Mouse (Mus musculus): ENCODE data around the gene Ngrn. TPM values are rescaled to one million over a fixed set of nuclear protein-coding genes. Genes with fewer than 3 reads are reported as not detected.

Gene Ngrn
- polyA plus RNA-seq, 1 experiment from 2014 or later, result 74.5 TPM

GRCm38 (mm10) chr7:80268897-80269750 is 8.1 kb downstream of the Ngrn start, which contains the start of gene Vps33b:
Vps33b (plus strand) TSS chr7:80269649.
- no peaks in the 10 kb centered on the region for H3K9me3 ChIP-seq
- 5% methylated on average over 21 of the region's 21 CpGs for WGBS
- peaks cover 39% of the 10 kb centered on the region for H3K36me3 ChIP-seq (replicated peaks)
- peak within 1 kb of the TSS; percentile 59 for H3K4me2 ChIP-seq
- no peaks in the 10 kb centered on the region for H3K27me3 ChIP-seq (replicated peaks)
- H3K27ac ChIP-seq, result peak within 1 kb of the TSS; percentile 73
- H3K9ac ChIP-seq, result peak within 1 kb of the TSS; percentile 71
- peak within 1 kb of the TSS; percentile 65 for H3K4me3 ChIP-seq
- ATAC-seq (replicated peaks), result peak; percentile 91
- H3K4me1 ChIP-seq, result peaks cover 29% of the 10 kb centered on the region

DNA sequence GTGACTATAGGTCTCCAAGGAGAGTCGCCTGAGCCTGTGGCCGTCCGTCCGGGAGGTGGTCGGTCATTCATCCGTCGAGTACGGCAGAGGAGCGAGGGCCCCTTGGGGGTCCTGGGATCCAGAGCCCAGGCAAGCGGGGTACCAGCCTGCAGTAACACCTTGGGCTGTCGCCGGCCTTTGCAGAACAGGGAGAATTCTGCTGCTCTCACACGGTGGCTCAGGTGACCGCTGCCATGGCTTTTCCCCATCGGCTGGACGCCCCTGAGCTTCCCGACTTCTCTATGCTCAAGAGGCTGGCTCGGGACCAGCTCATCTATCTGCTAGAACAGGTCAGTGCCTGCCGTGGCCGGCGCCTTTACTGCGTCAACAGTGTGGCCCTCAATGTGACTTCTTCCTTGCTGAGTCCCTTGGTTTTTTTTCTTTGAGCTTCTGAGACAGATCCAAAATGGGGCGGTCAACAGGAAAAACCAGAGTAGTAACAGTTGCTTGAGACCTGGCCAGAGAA is 8.8 kb downstream of the Ngrn start:
- Histone ChIP-seq H3K27ac (peak overlapping the region; percentile 73), H3K36me3 (replicated peaks) (peaks cover 41% of the 10 kb centered on the region), H3K4me1 (peaks cover 29% of the 10 kb centered on the region), H3K9ac (peak overlapping the region; percentile 71), H3K27me3 (replicated peaks) (no peaks in the 10 kb centered on the region), H3K4me2 (peak overlapping the region; percentile 59), H3K9me3 (peaks cover 6% of the 10 kb centered on the region), H3K4me3 (peak overlapping the region; percentile 65)
- under 1% methylated on average over 23 of the region's 23 CpGs for WGBS
- ATAC-seq (replicated peaks), result peak; percentile 74

GRCm38 (mm10) chr7:80273456-80273855 is 12.4 kb downstream of the Ngrn start:
- Histone ChIP-seq H3K4me3 (no peak overlapping the region), H3K27me3 (replicated peaks) (no peaks in the 10 kb centered on the region), H3K9ac (no peak overlapping the region), H3K4me2 (no peak overlapping the region), H3K9me3 (peaks cover 12% of the 10 kb centered on the region), H3K36me3 (replicated peaks) (peaks cover 55% of the 10 kb centered on the region), H3K4me1 (peaks cover 27% of the 10 kb centered on the region), H3K27ac (no peak overlapping the region)
- no peak for ATAC-seq (replicated peaks)
- 91% methylated on average over 2 of the region's 2 CpGs for WGBS

DNA sequence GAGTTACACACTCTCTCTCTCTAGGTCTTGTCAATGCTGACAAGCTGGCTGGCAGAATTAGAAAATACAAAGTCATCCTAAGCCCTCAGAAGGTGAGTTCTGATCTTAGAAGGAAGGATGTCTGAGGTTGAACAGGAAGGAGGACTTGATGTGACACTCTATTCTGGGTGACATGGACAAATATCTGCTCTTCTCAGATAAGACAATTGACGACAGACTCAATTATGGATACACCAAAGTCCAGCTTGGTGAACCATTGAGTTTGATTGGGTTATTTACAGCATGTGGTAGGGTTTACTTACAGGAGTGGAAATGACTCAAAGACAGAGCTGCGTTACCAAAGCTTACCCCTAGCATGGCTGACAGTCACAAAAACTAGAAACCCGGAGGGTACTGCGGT is 15.4 kb downstream of the Ngrn start:
- H3K27ac ChIP-seq, result no peak overlapping the region
- H3K4me3 ChIP-seq, result no peak overlapping the region
- peaks cover 6% of the 10 kb centered on the region; the same call in 1 of the 2 replicates for H3K4me1 ChIP-seq
- peaks cover 12% of the 10 kb centered on the region for H3K9me3 ChIP-seq
- no peaks in the 10 kb centered on the region for H3K27me3 ChIP-seq (replicated peaks)
- 97% methylated on average over 4 of the region's 4 CpGs for WGBS
- H3K4me2 ChIP-seq, result no peak overlapping the region
- H3K36me3 ChIP-seq (replicated peaks), result peaks cover 78% of the 10 kb centered on the region
- H3K9ac ChIP-seq, result no peak overlapping the region
- ATAC-seq (replicated peaks), result no peak

GRCm38 (mm10) chr7:80280032-80280431 is 19.0 kb downstream of the Ngrn start:
- no peaks in the 10 kb centered on the region for H3K27me3 ChIP-seq (replicated peaks)
- no peak overlapping the region for H3K27ac ChIP-seq
- H3K36me3 ChIP-seq (replicated peaks), result peaks cover 74% of the 10 kb centered on the region
- no peaks in the 10 kb centered on the region for H3K4me1 ChIP-seq
- H3K4me3 ChIP-seq, result no peak overlapping the region
- no peak overlapping the region for H3K9ac ChIP-seq
- no peak overlapping the region for H3K4me2 ChIP-seq
- H3K9me3 ChIP-seq, result peaks cover 3% of the 10 kb centered on the region; the same call in 1 of the 2 replicates
- 86% methylated on average over 10 of the region's 10 CpGs for WGBS
- ATAC-seq (replicated peaks), result no peak

GRCm38 (mm10) chr7:80280998-80281397 is 20.0 kb downstream of the Ngrn start:
- H3K4me1 ChIP-seq, result no peaks in the 10 kb centered on the region
- no peak for ATAC-seq (replicated peaks)
- H3K36me3 ChIP-seq (replicated peaks), result peaks cover 76% of the 10 kb centered on the region
- H3K9me3 ChIP-seq, result no peaks in the 10 kb centered on the region
- H3K27me3 ChIP-seq (replicated peaks), result no peaks in the 10 kb centered on the region
- 92% methylated on average over 2 of the region's 2 CpGs for whole genome bisulfite sequencing
- H3K4me2 ChIP-seq, result no peak overlapping the region
- no peak overlapping the region for H3K9ac ChIP-seq
- H3K27ac ChIP-seq, result no peak overlapping the region
- no peak overlapping the region for H3K4me3 ChIP-seq

GRCm38 (mm10) chr7:80281646-80282045 is 20.6 kb downstream of the Ngrn start:
- 91% methylated on average over 3 of the region's 3 CpGs for WGBS
- no peaks in the 10 kb centered on the region for H3K9me3 ChIP-seq
- no peak overlapping the region for H3K4me3 ChIP-seq
- no peak for ATAC-seq (replicated peaks)
- H3K4me1 ChIP-seq, result no peaks in the 10 kb centered on the region
- peaks cover 76% of the 10 kb centered on the region for H3K36me3 ChIP-seq (replicated peaks)
- no peak overlapping the region for H3K4me2 ChIP-seq
- H3K27ac ChIP-seq, result no peak overlapping the region
- no peak overlapping the region for H3K9ac ChIP-seq
- H3K27me3 ChIP-seq (replicated peaks), result no peaks in the 10 kb centered on the region

DNA sequence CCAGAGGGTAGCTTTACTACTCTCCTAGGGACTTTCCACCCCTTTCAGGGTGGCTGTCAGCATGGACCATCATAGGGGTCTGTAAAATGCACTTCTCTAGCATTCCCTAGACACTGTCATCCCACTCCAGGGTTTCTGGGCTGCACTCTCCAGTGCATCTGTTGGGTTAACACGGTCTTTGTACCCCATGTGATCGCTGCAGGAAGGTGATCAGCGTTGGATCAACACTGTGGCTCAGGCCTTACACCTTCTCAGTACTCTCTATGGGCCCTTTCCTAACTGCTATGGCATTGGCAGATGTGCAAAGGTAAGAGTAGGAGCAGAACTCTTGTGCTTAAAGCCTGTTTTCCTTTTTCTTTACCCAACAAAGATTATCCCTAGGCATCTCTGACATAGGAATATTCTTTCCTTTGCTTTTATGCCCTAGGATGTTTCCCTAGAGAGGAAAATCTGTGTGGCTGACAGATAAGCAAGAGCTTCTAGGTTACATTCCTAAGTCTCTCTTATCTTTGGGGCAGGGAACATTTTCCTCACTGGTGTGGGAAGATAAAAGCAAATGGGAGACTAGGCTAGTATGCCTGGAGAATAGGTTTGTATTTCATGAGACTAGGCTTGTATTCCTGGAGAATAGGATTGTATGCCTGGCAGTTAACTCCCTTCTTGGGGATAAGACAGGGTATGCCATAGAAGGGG is 22.4 kb downstream of the Ngrn start:
- Histone ChIP-seq H3K4me2 (no peak overlapping the region), H3K9ac (no peak overlapping the region), H3K4me3 (no peak overlapping the region), H3K27ac (no peak overlapping the region), H3K4me1 (no peaks in the 10 kb centered on the region), H3K9me3 (no peaks in the 10 kb centered on the region), H3K27me3 (replicated peaks) (no peaks in the 10 kb centered on the region), H3K36me3 (replicated peaks) (peaks cover 75% of the 10 kb centered on the region)
- WGBS, result 93% methylated on average over 3 of the region's 3 CpGs
- no peak for ATAC-seq (replicated peaks)

DNA sequence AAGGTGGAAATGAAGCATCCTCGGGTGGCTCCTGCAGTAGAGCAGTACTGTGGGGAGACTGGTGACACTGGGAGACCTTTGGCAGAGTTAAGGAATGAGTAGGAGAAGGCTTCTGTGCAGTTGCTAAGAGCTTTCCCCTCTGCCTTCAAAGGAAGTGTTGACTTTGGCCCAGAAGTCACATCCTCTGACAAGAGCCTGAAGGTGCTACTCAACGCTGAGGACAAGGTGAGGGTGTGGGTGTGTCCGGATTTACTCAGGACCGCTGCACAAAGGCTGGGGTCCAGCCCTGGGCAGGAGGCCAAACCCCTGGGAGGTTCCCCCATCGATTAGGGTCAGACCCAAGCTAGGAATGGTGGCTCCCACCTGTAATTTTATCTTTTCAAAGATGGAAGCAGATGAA is 23.4 kb downstream of the Ngrn start:
- H3K9ac ChIP-seq, result no peak overlapping the region
- peaks cover 69% of the 10 kb centered on the region for H3K36me3 ChIP-seq (replicated peaks)
- no peak overlapping the region for H3K4me2 ChIP-seq
- WGBS, result 93% methylated on average over 5 of the region's 5 CpGs
- no peaks in the 10 kb centered on the region for H3K4me1 ChIP-seq
- H3K27ac ChIP-seq, result no peak overlapping the region
- H3K27me3 ChIP-seq (replicated peaks), result no peaks in the 10 kb centered on the region
- no peak for ATAC-seq (replicated peaks)
- H3K4me3 ChIP-seq, result no peak overlapping the region
- no peaks in the 10 kb centered on the region for H3K9me3 ChIP-seq

DNA sequence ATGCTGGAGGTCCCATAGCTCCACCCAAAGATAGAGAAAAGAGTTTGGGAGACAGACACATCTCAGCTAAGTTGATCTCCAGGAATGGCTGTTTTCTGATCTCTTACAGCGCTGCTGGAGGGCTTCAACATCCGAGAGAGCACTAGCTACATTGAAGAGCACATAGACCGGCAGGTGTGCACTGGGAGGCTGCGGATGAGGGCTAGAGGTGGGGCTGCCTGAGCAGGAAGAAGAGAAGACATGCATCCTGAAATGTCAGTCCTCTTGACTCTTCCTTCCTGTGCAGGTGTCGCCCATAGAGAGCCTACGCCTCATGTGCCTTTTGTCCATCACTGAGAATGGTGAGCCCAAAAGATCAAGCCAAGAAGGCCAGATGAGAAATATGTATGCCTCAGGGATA is 24.7 kb downstream of the Ngrn start:
- WGBS, result 94% methylated on average over 6 of the region's 6 CpGs
- H3K9ac ChIP-seq, result no peak overlapping the region
- H3K27ac ChIP-seq, result no peak overlapping the region
- H3K4me3 ChIP-seq, result no peak overlapping the region
- peaks cover 64% of the 10 kb centered on the region for H3K36me3 ChIP-seq (replicated peaks)
- no peak for ATAC-seq (replicated peaks)
- H3K9me3 ChIP-seq, result no peaks in the 10 kb centered on the region
- H3K4me2 ChIP-seq, result no peak overlapping the region
- H3K4me1 ChIP-seq, result no peaks in the 10 kb centered on the region
- no peaks in the 10 kb centered on the region for H3K27me3 ChIP-seq (replicated peaks)

GRCm38 (mm10) chr7:80287736-80288135 is 26.7 kb downstream of the Ngrn start:
- 81% methylated on average over 10 of the region's 10 CpGs for WGBS

GRCm38 (mm10) chr7:80294062-80294763 is 33.2 kb downstream of the Ngrn start, which contains the start of gene Prc1:
Prc1 (plus strand) TSS chr7:80294450.
- Histone ChIP-seq H3K4me3 (peak within 1 kb of the TSS; percentile 64), H3K27ac (peak within 1 kb of the TSS; percentile 64), H3K4me1 (peaks cover 5% of the 10 kb centered on the region), H3K4me2 (peak within 1 kb of the TSS; percentile 99), H3K27me3 (replicated peaks) (no peaks in the 10 kb centered on the region), H3K36me3 (replicated peaks) (peaks cover 6% of the 10 kb centered on the region; the same call in 1 of the 2 replicates), H3K9me3 (no peaks in the 10 kb centered on the region), H3K9ac (peak within 1 kb of the TSS; percentile 48)
- under 1% methylated on average over 52 of the region's 52 CpGs for WGBS
- ATAC-seq (replicated peaks), result peak; percentile 99

More at GRCm38 (mm10) chr7:80287736-80288135, 26.7 kb downstream of the Ngrn start:
- no peak overlapping the region for H3K9ac ChIP-seq
- H3K9me3 ChIP-seq, result no peaks in the 10 kb centered on the region
- H3K4me2 ChIP-seq, result no peak overlapping the region
- no peak overlapping the region for H3K27ac ChIP-seq
- peaks cover 61% of the 10 kb centered on the region for H3K36me3 ChIP-seq (replicated peaks)
- no peaks in the 10 kb centered on the region for H3K4me1 ChIP-seq
- no peaks in the 10 kb centered on the region for H3K27me3 ChIP-seq (replicated peaks)
- H3K4me3 ChIP-seq, result no peak overlapping the region
- ATAC-seq (replicated peaks), result no peak

Measured in midbrain, embryonic 15.5 days (tissue).